Mouse (Mus musculus): ENCODE data around the gene Gpc6.
A peak's percentile ranks its signal among the peaks of the same experiment; 100 is the strongest.

Gene Gpc6

DNA sequence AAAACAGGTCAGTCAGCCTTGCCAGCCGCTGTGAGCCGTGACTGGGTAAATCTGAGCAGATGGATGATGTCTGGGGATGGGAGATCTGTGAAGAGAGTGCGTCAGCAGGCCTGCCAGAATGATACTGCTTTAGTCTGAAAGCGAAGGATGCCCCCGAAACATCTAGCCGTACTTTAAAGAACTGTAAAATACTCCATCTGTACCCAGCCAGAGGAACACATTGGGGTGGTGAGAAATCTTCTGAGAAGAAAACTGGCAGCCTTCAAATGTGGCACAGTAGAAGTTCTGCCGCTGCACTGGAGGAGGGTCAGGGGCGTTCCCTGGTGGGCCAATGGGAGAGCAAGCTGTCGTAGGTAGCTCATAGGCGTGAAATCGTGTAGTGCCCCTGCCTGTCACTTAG lies 1033.3 kb downstream of the Gpc6 start:
- no peak for DNase-seq

DNA sequence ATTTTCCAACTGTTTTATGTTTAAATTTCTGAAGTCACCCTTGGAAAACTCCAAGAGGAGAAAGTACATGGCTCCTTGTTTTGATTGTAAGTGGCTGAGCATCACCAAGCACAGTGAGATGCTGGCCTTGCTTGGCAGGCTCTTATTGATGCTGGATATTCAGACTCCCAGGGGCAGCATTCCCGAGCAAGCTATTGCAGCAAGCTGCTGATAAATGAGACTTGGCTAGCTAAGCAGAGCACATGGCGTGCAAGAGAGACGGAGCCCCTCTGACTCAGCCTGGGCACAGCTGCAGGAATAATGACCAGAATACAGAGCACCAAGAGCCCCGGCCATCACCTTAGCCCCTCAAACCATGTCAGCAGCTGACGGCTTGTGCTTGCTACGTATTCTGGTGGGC lies 1036.2 kb downstream of the Gpc6 start:
- no peak for DNase-seq

DNA sequence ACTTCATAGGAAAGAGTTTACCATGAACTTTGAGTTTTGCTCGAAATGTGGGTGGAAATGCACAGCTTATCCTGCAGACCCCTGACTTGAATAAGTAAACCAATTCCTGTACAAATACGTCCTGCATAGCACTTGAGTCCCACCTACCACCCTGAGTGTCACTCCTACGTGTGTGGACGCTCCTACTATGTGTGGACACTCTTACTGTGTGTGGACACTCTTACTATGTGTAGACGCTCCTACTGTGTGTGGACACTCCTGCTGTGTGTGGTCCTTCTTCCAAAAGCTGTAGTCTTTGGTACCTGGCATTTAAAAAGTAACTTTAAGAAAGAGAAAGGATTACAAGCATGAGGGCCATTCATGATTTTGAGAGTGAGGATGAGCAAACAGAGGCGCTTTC lies 1036.7 kb downstream of the Gpc6 start:
- DNase-seq: no peak

DNA sequence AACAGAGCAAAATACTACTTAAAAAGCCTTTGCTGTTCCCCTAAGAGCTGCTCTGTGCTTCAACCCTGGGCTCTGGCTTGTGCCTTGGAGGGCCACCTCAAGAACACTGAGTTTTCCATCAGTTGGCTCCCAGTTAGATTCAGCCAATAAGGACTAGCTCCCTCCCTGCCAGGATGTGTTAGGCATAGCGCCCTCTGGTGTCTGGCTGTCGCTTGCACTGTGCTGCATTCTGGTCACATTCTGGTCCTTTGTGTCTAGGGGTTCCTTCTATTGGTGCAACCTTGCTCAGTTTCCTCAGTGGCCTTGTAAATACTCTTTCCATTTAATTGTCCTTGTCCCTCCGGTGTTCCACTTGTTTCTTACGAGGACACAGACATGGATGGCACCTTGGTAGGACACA lies 1037.3 kb downstream of the Gpc6 start:
- peak; percentile 37 for DNase-seq

DNA sequence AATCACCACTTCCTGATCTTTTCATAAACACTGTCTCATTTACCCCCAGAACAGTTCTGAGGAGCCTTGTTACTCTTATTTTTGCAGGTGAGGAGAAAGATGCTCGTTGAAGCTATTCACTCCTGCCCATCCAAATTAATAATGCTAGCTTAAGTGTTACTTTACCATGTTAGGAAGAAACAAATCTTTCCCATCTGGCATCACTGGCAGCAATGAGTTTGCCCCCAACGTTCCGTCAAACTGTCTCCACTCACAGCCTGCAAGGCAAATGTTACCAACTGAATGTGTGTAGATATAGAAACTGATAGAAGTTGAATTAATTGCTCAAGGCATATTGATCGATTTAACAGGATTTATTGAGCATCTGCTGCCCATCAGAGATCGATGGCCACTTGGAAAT lies 1047.5 kb downstream of the Gpc6 start:
- DNase-seq: no peak

DNA sequence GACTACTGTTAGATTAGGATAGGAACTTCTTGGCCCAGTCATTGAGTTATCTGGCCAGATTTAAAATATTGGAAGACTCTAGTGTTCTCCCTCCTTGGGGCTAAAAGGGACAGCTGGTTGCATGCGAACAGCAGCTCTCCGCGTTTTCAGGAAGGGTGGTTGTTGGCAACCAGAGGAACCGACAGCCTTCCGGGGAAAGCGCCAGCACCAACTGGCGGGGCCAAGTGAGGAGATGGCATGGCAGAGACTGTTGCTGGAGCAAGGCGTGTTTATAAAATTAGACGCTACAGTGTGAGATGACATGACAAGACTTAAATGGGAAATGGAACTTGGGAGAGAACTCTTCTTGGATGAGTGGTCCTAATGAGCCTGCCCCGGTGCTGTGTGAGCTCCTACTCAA lies 1056.4 kb downstream of the Gpc6 start:
- DNase-seq: no peak

DNA sequence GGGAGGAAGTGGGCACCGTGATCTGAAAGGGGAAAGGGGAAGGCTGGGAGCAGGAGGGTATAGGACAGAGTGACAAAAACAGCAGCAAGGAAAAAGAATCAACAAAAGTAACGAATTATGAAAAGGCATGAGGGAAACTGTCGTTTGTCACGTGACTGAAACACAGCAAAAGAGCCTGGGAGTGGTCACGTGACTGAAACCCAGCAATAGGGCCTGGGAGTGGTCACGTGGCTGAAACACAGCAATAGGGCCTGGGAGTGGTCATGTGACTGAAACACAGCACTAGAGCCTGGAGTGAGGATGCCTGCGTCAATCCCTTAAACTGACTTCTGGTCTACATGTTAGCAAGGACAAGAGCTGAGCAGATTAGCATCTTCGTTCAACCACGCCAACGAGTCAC lies 1063.3 kb downstream of the Gpc6 start:
- DNase-seq: no peak

DNA sequence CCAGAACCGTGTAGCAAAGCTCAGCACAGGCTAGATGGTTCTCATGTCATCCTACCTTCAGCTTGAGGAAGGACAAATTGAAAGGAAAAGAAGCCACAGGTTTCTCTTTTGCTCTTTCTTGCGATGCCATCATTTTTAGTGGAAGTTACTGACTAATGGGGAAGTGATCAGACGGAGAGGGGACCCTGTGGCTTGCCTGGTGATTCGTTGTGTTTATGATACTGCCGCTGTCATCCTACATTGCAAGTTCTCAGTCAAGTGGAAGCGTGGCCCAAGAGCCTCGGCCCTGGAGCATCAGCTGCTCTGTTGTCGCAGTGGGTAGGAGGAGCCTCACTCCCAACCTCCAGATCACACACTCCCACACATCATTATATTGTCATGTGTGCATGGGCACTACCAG lies 1065.1 kb downstream of the Gpc6 start:
- DNase-seq: no peak

DNA sequence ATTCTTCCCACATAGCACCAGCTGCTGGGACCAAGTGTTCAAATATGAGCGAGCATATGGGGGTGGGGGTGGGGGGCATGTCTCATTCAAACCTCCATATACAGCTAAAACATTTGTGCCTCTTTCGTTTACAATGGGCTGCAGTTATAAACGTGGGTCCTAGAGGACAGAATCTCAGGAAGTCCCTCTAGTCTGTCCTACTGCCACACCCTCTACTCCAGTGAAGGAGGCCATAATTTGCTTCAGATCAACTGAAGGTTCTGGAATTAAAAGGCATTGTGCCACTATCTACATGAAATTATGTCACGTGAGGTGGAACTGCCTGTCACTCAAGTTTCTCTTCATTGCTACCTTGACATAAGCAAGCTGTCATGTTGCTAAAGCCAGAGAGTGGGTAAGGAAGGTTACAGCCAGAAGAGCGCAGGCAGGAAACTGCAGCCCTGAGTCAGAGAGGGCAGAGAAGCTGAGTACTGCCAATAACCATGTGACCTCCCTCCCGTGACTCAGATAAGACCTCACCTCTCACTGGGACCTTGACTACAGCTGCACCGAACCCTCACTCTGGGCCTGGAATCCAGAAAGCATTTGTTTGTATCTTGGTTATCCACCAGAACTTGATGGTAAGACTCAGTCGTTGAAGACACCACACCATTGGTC lies 1067.6 kb downstream of the Gpc6 start:
- DNase-seq: no peak

DNA sequence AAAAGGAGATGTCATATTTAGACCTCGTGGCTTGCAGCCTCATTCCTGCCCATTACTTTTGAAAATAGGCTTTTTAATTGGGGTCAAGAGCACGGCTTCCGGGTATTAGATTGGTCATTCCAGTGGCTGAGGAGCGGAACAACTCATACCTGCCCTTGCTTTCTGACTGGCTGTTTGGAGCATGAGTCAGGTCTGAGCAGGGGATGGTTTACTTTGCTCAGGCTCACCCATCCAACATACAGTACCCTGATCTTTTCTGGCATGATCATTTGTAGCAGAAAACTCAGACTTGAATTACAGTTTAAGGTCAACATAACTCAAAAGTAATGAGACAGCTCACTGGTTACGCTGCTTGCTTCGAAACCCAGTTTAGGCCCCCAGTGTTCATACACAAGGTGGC lies 1068.7 kb downstream of the Gpc6 start:
- no peak for DNase-seq

DNA sequence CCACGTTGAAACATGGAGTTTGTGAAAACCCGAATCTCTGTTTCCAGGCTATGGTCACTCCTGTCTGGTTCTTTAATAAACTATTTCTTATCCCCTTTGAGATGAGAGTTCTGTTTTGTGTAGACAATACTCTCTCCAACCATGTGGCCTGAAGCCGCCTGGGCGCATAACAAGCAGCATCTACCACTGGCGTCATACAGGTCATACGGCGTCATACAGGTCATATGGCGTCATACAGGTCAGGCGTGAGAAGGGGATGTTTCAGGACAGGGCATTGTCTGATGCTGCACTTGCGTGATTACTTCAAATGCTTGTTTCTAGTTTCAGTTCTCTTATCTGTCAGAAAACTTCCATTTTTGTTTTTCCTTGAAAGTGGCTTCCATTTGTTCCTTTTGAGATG lies 1079.3 kb downstream of the Gpc6 start:
- no peak for DNase-seq

DNA sequence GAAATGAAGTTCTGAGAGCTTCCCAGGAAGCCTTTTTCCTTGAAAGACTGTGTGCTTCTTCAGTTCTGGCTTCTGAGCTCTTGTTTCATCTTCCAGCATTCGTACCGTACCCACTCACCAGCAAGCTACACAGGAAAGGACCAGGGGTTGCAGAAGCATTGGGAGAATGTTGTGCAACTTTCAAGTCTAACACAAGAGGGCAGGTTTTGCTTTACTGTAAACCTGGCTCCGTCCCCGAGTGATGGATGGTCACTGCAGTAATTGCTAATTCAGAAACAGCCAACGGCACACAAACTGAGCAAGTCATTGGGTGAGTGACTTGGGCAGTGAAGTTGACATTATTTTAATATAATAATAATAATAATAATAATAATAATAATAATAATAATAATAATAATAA lies 1080.6 kb downstream of the Gpc6 start:
- DNase-seq: peak; percentile 15

DNA sequence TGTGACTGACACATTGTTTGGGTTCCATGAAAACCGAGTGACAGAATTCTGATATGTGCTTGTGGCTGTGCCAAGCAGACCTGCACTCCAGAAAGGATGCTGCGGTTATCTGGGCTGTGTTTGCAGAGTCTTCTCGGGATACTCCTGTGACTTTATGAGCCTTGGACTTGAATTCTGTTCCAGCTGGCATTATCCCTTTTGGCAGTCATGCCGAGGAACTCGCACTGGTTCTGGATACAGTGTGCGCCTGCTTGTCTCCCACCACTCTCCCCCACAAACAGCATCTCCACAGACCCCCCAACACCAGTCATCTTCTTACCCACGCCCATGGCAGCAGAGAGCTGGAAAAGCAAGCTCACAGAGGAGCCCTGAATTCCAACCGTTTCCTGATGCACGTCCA lies 1084.4 kb downstream of the Gpc6 start:
- no peak for DNase-seq

DNA sequence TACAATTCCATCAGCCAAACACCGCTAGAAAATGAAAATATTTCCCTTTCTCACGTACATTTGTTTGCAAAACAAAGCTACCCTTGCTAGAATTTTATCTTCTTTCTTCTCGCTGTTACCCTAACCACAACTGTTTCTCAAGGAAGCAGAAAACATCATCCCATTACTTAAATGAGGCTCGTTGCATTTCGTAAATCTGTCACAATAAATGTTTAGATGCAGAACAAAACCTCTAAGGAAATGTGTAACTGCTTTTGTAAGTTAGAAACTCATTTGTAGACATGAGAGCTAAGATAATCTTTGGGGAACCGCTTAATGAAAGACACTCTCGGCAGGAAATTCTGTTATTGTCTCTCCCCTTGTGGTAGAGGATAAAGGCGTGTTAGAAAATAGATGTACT lies 1088.1 kb downstream of the Gpc6 start:
- no peak for DNase-seq

DNA sequence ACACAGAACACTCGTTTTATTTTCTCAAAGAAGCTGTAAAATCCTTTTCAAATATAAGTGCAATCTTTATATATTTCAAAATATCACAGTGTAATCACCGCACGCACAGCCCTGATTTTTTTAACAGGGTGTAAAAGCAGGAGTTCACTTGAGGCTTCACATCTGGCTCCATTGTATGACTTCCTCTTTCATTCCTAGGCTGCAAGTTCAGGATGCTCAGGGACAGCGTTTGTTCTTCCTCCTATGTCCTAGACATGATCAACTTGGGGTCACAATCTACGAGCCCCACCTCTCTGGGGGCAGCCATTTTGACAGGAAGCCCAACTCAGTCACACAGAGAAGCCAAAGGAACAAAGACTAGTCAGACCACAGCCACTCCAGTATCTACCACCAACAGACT lies 1094.2 kb downstream of the Gpc6 start:
- no peak for DNase-seq

DNA sequence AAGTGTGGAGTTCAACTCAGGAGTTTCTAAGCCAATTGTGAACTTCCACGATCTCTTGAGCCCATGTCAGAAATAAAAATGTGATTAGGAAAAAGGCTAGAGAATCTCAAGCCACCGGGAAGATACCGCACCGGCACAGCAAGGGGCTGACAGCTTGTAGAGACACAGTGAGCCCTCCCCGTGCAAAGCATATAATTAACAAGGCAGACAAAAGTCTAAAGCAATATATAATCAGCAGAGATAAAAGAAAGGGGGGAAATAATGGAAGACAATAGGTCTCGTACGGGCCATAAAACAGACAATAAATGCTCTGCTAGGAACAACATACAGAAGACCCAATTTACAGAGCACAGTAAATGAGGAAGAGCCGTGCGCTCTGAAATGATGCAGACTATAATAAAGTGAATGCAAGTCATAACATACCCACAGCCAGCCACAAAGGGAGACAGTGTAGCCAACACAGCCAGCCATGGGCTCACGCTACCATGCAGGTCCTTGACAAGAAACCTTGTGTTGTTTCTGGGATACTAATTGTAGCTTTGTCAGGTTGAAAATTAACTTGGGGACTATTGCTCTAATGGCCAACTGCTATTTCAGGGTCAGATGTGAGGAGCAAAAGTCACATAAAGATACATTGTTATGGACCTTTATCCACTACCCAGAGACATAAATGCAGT lies 1096.9 kb downstream of the Gpc6 start:
- no peak for DNase-seq

All from thymus, postnatal 4 days (tissue).